Mouse (Mus musculus) liver, adult 2 months (tissue): ENCODE measurements around the gene Acer2.

Source experiments
- CTCF ChIP-seq: fragments of 200-500 bp; IDR thresholded peaks from 2 replicates; pipeline ENCODE4 v1.5.1; 2011; ENCODE audit warnings: low read depth, low read length, control low read depth
- POLR2A ChIP-seq: fragments of 200-500 bp; IDR thresholded peaks from 2 replicates; pipeline ENCODE4 v1.6.1; 2011; ENCODE audit warnings: low read length, control low read depth; ENCODE audit not compliant: insufficient read depth; ENCODE audit errors: extremely low read depth

GRCm38 (mm10) chr4:86852813-86853590 lies 21.2 kb upstream of the Acer2 start:
- TF ChIP-seq POLR2A = no peak
- TF ChIP-seq CTCF = no peak
